Mouse (Mus musculus) cerebellum, adult 11-12 months (tissue): ENCODE data around the gene Eps8.
"Not testable (repeated sequence)": the region's sequence is repeated elsewhere in the genome, so short reads cannot be mapped to it uniquely, and the experiment has no call there.

ENCODE experiments used
- DNase-seq: peaks from one replicate; pipeline ENCODE4 v3.0.0; 2022

The Eps8 gene

GRCm38 (mm10) chr6:137509341-137510045 is 145.2 kb downstream of the Eps8 start:
- DNase-seq = no peak

DNA sequence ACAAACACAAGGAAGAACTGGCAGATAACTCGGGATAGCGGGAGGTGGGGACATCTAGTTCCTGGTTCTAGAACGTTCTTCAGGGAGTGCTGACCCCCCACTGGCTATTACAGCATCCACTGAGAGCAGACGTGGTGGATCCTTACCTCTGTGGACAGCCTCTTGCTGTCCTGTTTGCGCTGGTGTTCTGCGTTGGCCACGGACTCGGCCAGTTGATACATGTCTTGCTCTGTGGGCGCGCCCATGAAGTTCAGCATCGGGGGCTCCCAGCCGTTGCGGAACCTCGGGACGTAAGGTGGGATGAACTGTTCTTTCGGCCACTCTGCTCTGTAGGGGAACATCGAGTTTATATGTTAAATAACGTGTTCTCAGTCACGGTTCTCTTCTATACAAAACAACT is 145.7 kb downstream of the Eps8 start:
- DNase-seq = no peak

- DNase-seq = no peak
Measured at GRCm38 (mm10) chr6:137506563-137506962, 148.1 kb downstream of the Eps8 start.

DNA sequence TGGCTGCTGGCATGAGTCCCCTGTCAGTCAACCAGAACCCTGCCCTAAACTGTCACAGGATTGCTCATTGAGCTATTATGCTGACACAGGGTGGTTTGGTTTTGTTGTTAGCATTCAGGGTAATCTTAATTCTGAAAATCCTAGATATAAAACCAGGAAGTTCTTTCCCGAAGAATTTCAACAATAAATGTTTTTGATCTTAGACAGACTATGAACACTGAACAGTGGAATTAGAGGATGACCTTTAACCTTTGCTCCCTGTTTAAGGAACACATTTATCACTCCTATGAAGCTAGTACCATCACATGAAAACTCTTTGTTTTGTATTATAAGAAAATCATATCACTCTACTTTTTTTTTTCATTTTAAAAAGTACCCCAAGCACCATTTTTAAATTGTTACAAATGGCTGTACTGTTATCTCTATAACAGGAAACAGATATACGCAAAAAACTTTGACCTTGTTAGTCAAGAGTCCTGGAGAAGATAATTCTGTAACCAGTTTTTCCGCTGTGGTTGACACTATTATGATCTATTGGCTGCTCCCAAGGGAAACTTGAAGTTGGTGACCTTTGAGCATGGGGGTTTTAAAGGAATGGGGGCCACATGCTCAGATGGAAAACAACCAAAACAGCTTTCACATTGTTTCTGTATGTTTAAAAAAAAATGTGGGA is 149.0 kb downstream of the Eps8 start:
- DNase-seq = no peak

GRCm38 (mm10) chr6:137504052-137504451 is 150.6 kb downstream of the Eps8 start:
- DNase-seq = no peak

GRCm38 (mm10) chr6:137503462-137503861 is 151.2 kb downstream of the Eps8 start:
- DNase-seq = no peak

DNA sequence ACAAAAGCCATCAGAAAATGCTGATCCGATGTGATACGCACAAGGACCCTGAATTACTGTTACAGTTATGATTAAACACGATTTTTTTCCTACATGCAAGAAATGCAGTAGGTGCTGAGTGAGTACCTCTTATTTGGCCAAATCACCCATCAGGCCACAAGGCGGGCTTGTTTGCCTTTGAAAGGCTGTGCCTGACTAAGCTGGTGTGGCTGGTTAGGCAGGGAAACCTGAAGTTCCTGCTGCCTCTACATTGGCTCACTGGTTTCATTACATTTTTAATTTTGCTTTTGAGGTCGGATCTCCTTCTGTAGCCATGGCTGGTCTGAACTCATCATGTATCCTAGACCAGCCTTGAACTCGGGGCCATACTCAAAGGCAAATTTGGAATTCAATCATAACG is 151.7 kb downstream of the Eps8 start:
- DNase-seq = no peak

GRCm38 (mm10) chr6:137498781-137499180 is 155.9 kb downstream of the Eps8 start:
- DNase-seq = no peak

GRCm38 (mm10) chr6:137497208-137497835 is 157.4 kb downstream of the Eps8 start:
- DNase-seq = no peak

DNA sequence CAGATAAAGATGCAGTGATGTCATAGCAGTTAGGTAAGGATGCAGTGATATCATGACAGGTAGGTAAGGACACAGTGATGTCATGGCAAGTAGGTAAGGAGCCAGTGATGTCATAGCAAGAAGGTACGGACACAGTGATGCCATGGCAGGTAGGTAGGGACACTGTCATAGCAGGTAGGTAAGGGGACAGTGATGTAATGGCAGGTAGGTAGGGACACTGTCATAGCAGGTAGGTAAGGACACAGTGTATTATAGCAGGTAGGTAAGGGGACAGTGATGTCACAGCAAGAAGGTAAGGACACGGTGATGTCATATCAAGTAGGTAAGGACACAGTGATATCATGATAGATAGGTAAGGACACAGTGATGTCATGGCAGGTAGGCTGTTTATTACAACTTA is 158.1 kb downstream of the Eps8 start:
- no peak for DNase-seq

DNA sequence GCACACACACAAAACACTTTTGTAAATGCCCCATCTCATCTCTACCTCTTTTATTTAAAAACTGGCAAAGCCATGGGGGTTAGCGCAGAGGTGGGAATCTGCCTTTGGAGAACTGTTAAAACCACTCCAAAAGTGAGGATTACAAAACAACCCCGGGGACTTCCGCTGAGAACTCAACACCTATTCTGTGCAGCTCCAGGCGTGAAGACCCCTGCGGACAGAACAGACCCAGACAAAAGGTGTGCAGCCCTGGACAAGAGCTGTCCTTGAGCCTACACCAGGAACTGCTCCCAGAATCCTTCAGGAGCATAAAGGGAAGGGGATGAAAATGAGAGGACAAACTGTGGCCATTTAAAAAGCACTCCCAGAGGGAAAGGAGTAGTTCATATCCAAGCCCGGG is 159.4 kb downstream of the Eps8 start:
- no peak for DNase-seq

DNA sequence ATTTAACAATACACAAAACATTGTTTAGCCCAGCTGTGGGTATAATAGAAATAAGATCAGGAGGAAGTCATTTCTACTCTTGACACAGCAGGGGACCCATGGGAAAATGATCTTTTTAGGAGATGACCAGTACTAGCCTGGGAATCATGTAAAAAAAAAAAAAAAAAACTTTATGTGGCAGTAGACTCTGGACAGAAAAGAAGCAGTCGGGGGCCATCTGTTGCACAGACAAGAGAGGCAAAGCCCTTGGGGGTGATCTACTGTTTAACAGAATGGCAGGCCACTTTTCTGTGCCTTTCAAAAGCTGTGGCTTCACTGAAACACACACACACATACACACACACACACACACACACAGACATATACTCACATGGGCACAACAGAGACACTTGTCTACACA is 159.9 kb downstream of the Eps8 start:
- no peak for DNase-seq

DNA sequence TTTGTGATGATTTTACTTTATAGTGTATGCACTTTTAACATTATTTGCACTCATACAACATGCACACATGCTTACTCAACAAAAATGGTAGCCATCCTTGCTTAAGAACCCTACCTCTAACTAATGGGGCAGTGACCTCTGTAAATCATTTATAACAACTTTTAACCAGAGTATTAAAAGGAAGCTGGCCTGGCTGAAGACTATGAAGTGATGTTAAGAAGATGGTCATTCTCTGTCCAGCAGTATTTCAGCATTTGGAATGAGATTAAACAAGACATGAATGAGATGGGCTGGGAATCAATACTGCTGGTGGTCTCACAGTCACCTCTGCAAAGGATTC is 160.6 kb downstream of the Eps8 start:
- no peak for DNase-seq

DNA sequence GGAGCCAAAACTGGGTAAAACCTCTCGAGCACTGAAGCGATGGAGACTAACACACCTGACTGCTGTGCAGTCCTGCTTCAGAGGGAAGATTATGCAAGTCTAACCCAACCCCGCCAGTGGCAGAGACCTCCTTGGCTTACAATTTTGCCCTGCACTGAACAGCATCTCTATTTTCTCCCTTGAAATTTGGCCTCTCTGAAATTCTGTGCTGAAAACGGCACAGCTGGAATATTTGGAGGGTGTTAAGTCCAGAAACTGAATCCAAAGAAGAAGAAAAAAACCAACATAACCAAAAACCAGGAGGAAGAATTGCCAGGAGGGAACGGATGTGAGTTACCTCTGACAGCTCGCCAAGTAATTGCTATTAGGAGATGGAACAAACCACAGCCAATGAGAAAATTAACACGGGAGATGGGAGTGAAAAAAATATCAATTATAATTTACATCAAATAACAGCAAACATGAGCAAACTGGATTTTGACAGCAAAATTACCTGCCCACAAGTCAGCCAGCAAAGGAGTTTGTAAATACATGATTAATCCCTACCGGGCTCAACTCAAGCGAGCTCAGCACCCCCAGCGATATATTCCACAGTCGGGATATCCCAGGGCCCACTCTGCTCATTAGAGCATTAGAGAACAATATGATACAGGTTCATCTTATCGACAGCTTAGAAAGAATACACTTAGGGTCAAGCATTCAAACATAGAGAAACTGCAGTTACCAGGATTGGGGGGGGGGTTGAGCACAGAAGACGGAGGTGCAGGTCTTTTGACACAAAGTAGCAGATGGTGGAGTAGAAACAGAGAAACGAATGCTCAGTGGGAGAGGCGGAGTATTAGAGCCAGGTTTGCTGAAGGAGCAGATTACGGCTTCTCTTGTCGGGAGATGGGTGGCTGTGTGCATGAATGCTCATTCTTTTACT is 161.2 kb downstream of the Eps8 start:
- no peak for DNase-seq

GRCm38 (mm10) chr6:137492582-137492981 is 162.1 kb downstream of the Eps8 start:
- no peak for DNase-seq

DNA sequence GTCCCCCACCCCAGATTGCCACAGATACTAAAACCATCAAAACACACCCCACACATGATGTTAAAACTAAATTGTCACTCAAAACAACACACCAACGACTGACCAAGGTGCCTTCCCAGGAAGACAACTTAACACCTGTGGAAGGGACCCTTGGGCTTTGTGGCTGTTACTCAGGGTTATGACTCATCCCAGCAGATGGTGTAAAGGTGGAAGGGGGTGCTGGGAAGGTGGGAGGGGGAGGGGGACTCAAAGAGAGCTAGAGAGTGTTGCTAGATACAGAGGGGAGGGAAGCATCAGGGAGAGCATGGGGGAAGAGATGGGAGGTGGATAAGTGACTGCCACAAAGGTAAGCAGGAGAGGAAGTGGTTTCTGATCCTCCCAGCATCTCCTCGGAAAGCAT is 163.0 kb downstream of the Eps8 start:
- no peak for DNase-seq

DNA sequence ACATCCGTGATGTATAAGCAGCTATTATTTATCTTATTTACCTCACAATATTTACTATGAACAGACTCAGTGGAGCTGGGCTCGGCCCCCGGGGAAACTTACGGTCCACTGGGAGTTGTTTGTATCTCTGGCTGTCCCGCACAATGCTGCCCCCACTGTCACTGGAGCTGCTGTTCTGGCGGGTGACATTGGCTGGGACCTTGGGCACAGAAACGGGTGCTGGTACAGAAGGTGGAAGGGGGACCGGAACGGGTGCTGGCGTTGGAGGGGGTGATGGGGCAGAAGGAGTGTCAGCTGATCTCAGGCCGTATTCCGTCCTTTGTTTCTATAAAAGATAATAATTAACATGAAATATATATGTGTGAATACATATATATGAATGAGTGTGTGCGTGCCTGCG is 164.6 kb downstream of the Eps8 start:
- DNase-seq = no peak

- DNase-seq = no peak
Measured at GRCm38 (mm10) chr6:137487443-137487842, 167.2 kb downstream of the Eps8 start.

DNA sequence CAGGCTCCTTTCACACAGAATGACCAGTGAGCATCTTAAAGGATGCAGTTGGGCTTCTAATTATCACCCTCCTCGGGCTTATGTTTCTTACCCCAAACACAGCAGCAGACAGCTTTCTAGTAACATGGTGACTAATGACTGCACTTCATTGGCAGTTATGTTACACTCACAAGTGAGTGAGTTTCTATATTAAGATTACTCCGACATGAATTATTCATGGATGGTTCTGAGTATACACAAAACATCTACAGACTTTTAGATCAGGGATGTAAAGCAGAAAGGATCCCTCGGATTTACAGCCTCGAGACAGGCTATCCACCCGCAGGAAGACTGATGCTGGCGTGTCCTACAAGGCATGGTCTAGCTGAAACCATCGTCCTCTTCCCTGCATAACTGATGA is 171.8 kb downstream of the Eps8 start:
- no peak for DNase-seq

GRCm38 (mm10) chr6:137475695-137476094 is 179.0 kb downstream of the Eps8 start:
- not testable (repeated sequence) for DNase-seq

- DNase-seq = no peak
Measured at GRCm38 (mm10) chr6:137473433-137473832, 181.2 kb downstream of the Eps8 start.

- DNase-seq = no peak
Measured at GRCm38 (mm10) chr6:137472129-137472528, 182.5 kb downstream of the Eps8 start.

DNA sequence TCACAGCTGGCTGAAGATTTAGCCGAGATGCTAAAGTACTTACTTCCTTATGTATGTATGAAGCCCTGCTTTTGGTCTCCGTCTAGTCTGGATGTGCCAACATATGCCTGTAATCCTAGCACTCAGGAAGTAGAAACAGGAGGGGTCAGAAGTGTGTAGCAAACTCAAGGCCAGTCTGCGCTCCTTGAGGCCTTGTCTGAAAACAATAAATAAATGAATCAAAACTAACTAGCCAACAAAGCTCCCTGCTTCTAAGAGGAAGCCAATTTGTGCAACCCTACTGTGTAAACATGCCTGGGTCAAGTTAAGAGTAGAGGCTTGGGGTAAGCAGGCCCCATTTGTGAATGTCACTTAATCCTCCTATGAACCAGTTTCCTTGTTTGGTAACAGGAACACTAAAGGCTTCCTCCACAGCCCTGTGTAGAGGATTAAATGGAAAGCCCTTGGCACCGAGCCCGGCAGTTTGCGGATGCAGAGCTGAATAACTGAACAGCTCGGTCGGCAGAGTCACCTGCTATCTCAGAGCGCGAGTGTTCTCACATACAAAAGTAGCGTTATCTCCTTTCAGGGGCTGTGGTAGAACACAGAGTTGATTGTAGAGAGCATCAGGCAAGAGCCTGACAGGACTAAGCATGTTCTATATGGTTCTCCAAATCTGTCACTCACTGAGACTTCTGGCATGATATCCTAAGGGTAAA is 183.6 kb downstream of the Eps8 start:
- peak; percentile 66 for DNase-seq
